Mouse (Mus musculus) spleen, adult 2 months (tissue): ENCODE measurements around the gene Bcl10.

Source experiments
- CTCF ChIP-seq: fragments of 200-500 bp; IDR thresholded peaks from 2 replicates; pipeline ENCODE4 v1.5.1; 2011; ENCODE audit warnings: mild to moderate bottlenecking, inconsistent platforms; ENCODE audit not compliant: insufficient read depth, insufficient read length, insufficient replicate concordance; ENCODE audit errors: extremely low read depth
- POLR2A ChIP-seq: fragments of 200-500 bp; IDR thresholded peaks from 2 replicates; pipeline ENCODE4 v1.6.1; 2011; ENCODE audit warnings: low read depth, low read length, inconsistent platforms

DNA sequence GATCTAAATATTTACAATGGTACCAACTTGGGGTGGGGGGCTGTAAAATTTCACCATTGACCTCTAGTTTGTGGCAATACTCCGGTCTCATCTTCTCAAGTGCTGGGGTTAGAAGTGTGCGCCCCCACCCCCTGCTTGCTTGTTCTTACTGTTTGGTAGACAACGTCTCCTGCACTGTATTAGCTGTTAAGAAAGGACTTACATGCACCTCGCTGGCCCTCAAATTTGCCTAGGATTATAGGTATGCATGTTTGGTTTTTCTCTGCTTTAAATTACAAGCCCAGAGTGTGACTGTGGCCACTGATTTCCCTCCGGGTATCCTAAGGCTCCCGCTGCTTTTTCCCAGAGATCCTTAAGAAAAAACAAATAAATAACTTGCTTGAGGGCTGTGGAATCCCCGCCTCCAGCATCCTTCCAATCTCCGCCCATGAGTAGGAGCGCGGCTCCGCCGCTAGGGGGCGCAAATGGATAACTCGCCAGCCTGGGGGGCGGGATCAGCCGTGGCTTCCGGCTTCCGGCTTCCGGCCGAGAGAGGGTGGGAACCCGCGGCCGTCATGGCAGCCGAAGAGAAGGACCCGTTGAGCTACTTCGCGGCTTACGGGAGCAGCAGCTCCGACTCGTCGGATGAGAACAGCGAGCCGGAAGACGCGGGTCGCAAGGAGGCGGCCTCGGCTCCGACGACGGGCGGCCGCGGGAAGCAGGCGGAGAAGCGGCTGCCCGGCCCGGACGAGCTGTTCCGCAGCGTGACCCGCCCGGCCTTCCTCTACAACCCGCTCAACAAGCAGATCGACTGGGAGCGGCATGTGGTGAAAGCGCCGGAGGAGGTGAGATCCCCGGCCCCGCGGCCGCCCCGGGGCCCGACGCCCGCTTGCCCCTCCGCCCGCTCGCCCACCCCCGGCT lies 15.2 kb downstream of the Bcl10 start, which contains the start of gene 2410004B18Rik:
- TF ChIP-seq CTCF (peak; percentile 93), POLR2A (peak; percentile 88)
